ENCODE assay signal across 8 mouse cellular contexts in the genomic region with DNA sequence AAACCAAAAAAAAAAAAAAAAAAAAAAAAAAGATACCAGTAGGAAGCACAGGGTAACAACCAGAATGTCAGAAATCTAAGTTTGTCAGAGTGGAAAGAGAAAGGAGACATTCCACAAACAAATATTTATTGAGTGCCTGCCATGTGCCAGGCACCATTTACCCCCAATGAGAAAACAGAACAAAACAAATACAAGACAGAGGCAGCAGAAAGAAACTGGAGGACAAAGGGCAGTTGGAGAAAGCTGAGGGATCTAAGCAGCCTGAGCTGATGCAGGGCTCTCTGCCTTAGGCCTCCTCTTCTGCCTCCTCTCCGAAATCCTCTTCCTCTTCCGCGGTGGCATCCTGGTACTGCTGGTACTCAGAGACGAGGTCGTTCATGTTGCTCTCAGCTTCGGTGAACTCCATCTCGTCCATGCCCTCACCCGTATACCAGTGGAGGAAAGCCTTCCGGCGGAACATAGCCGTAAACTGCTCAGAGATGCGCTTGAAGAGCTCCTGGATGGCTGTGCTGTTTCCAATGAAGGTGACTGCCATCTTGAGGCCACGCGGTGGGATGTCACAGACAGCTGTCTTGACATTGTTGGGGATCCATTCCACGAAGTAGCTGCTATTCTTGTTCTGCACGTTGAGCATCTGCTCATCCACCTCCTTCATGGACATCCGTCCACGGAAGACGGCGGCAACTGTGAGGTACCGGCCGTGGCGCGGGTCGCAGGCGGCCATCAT. TPM values are rescaled to one million over a fixed set of nuclear protein-coding genes. Genes with fewer than 3 reads are reported as not detected.
DNase-seq lines count a peak whose midpoint lies in the region; ATAC-seq and TF ChIP-seq lines count a peak whose summit lies in the region.

No protein-coding gene starts in this region.

- ATAC-seq in erythroblast, adult 5-6 weeks (replicated peaks; ENCODE audit: low FRiP score, poor library complexity, severe bottlenecking) = no peak
- no peak for ATAC-seq in neural tube, embryonic 11.5 days (ENCODE audit: insufficient read depth, low FRiP score, low TSS enrichment)
- ATAC-seq in hindbrain, embryonic 12.5 days (ENCODE audit: low FRiP score) = no peak
- ATAC-seq in liver, postnatal 0 days = no peak
- no peak for ATAC-seq in granulocyte monocyte progenitor cell, adult 5-6 weeks (replicated peaks; ENCODE audit: poor library complexity, severe bottlenecking)

- DNase-seq in neural tube, embryonic 11.5 days (ENCODE audit: low spot score) = no peak
- DNase-seq in neural tube, embryonic 10.5 days (ENCODE audit: extremely low spot score, low spot score) = no peak
- DNase-seq in liver, postnatal 0 days = no peak
- DNase-seq in adrenal gland, postnatal 36 days = no peak

- H3K4me1 ChIP-seq in erythroblast, embryonic 14.5 days (ENCODE audit: control insufficient read depth) = peaks cover 74% of the 10 kb centered on the region
- H3K4me1 ChIP-seq in neural tube, embryonic 11.5 days (ENCODE audit: control insufficient read depth, insufficient read depth, low read length) = peaks cover 17% of the 10 kb centered on the region
- H3K4me1 ChIP-seq in hindbrain, embryonic 12.5 days = peaks cover 41% of the 10 kb centered on the region
- H3K4me1 ChIP-seq in liver, postnatal 0 days (ENCODE audit: insufficient read depth) = peaks cover 52% of the 10 kb centered on the region

- H3K27ac ChIP-seq in neural tube, embryonic 11.5 days (ENCODE audit: low read depth, low read length) = no peak overlapping the region
- H3K27ac ChIP-seq in hindbrain, embryonic 12.5 days = peak overlapping the region; percentile 35; the same call in 1 of the 2 replicates
- H3K27ac ChIP-seq in liver, postnatal 0 days (ENCODE audit: low read depth) = no peak overlapping the region

- 0 out of 2 replicates have a peak, but pooled peaks have one; percentile 33 for TF ChIP-seq CTCF in liver, postnatal 0 days (IDR thresholded peaks at IDR 0.05; ENCODE audit: low read depth)

- peak overlapping the region; percentile 95; the same call in 1 of the 2 replicates for H3K9ac ChIP-seq in neural tube, embryonic 11.5 days (ENCODE audit: low read length)
- H3K9ac ChIP-seq in hindbrain, embryonic 12.5 days = peak overlapping the region; percentile 97
- 0 out of 2 replicates have a peak overlapping the region, but pooled peaks have one; percentile 9 for H3K9ac ChIP-seq in liver, postnatal 0 days (replicated peaks)

- 82% methylated on average over 26 of the region's 26 CpGs for WGBS in neural tube, embryonic 11.5 days
- 79% methylated on average over 26 of the region's 26 CpGs for WGBS in hindbrain, embryonic 12.5 days
- WGBS in liver, postnatal 0 days (ENCODE audit: insufficient replicate concordance) = 76% methylated on average over 26 of the region's 26 CpGs

- peak overlapping the region; percentile 78 for H3K4me3 ChIP-seq in erythroblast, embryonic 14.5 days (replicated peaks)
- H3K4me3 ChIP-seq in neural tube, embryonic 11.5 days (ENCODE audit: low read depth, low read length) = peak overlapping the region; percentile 76
- peak overlapping the region; percentile 80 for H3K4me3 ChIP-seq in hindbrain, embryonic 12.5 days
- H3K4me3 ChIP-seq in liver, postnatal 0 days (ENCODE audit: low read depth, low read length) = peak overlapping the region; percentile 11; the same call in 1 of the 2 replicates

- H3K9me3 ChIP-seq in erythroblast, embryonic 14.5 days (ENCODE audit: control insufficient read depth, low read length) = no peaks in the 10 kb centered on the region; the same call in 1 of the 2 replicates
- H3K9me3 ChIP-seq in neural tube, embryonic 11.5 days (ENCODE audit: control insufficient read depth, low read length) = no peaks in the 10 kb centered on the region
- H3K9me3 ChIP-seq in hindbrain, embryonic 12.5 days (replicated peaks) = no peaks in the 10 kb centered on the region
- H3K9me3 ChIP-seq in liver, postnatal 0 days (ENCODE audit: low read length) = no peaks in the 10 kb centered on the region

- no peaks in the 10 kb centered on the region; the same call in 1 of the 2 replicates for H3K27me3 ChIP-seq in erythroblast, embryonic 14.5 days (ENCODE audit: control insufficient read depth)
- no peaks in the 10 kb centered on the region for H3K27me3 ChIP-seq in neural tube, embryonic 11.5 days (ENCODE audit: control insufficient read depth, insufficient read depth, low read length)
- no peaks in the 10 kb centered on the region for H3K27me3 ChIP-seq in hindbrain, embryonic 12.5 days
- H3K27me3 ChIP-seq in liver, postnatal 0 days (ENCODE audit: insufficient read depth, low read length) = no peaks in the 10 kb centered on the region

- TF ChIP-seq EP300 in liver, postnatal 0 days (IDR thresholded peaks at IDR 0.05; ENCODE audit: low read depth) = no peak

- H3K36me3 ChIP-seq in erythroblast, embryonic 14.5 days (ENCODE audit: control insufficient read depth) = peaks cover 77% of the 10 kb centered on the region
- H3K36me3 ChIP-seq in neural tube, embryonic 11.5 days (ENCODE audit: control insufficient read depth, insufficient read depth, low read length) = peaks cover 26% of the 10 kb centered on the region
- peaks cover 54% of the 10 kb centered on the region for H3K36me3 ChIP-seq in hindbrain, embryonic 12.5 days
- H3K36me3 ChIP-seq in liver, postnatal 0 days (replicated peaks; ENCODE audit: insufficient read depth, low read length) = peaks cover 49% of the 10 kb centered on the region

- peak overlapping the region; percentile 88 for H3K4me2 ChIP-seq in neural tube, embryonic 11.5 days (ENCODE audit: low read depth)
- peak overlapping the region; percentile 79 for H3K4me2 ChIP-seq in hindbrain, embryonic 12.5 days (replicated peaks)
- H3K4me2 ChIP-seq in liver, postnatal 0 days (ENCODE audit: low read depth, low read length) = peak overlapping the region; percentile 93; the same call in 1 of the 2 replicates

RNA-seq across cellular contexts. Expression of gene Tubb5, which starts 3.2 kb away (rescaled TPM):
- polyA plus RNA-seq in erythroblast, embryonic 14.5 days (2012) = 56.9 and 99.3 TPM in 2 replicates
- 243 and 249 TPM in 2 replicates for total RNA-seq in erythroblast, adult 5-6 weeks (2015; ENCODE audit: low replicate concordance)
- 216 and 335 TPM in 2 replicates for total RNA-seq in erythroblast, adult 5-6 weeks (2017; ENCODE audit: low replicate concordance)
- 1,543 and 1,545 TPM in 2 replicates for polyA plus RNA-seq in neural tube, embryonic 11.5 days (2014; fragmentation: Nextera tagmentation; extraction: Ambion mirVana)
- 1,505 and 1,511 TPM in 2 replicates for polyA plus RNA-seq in hindbrain, embryonic 12.5 days (2016; fragmentation: Nextera tagmentation; extraction: Ambion mirVana)
- 198 and 213 TPM in 2 replicates for polyA plus RNA-seq in liver, postnatal 0 days (2015; fragmentation: Nextera tagmentation; extraction: Ambion mirVana)
- 100 to 1,000 TPM; 188 to 218 TPM for total RNA-seq in adrenal gland, postnatal 36 days (2021)
- 640 and 699 TPM in 2 replicates for total RNA-seq in granulocyte monocyte progenitor cell, adult 5-6 weeks (2014; fragmentation: Nextera tagmentation)
- 874 and 1,022 TPM in 2 replicates for total RNA-seq in granulocyte monocyte progenitor cell, adult 5-6 weeks (2017)

RNA-seq across cellular contexts. Expression of gene Mdc1, which starts 6.5 kb away (rescaled TPM):
- polyA plus RNA-seq in erythroblast, embryonic 14.5 days (2012) = 0.91 and 1.1 TPM in 2 replicates
- 20.4 and 30.9 TPM in 2 replicates for total RNA-seq in erythroblast, adult 5-6 weeks (2015; ENCODE audit: low replicate concordance)
- 12.4 and 16.4 TPM in 2 replicates for total RNA-seq in erythroblast, adult 5-6 weeks (2017; ENCODE audit: low replicate concordance)
- 15.0 and 18.3 TPM in 2 replicates for polyA plus RNA-seq in neural tube, embryonic 11.5 days (2014; fragmentation: Nextera tagmentation; extraction: Ambion mirVana)
- polyA plus RNA-seq in hindbrain, embryonic 12.5 days (2016; fragmentation: Nextera tagmentation; extraction: Ambion mirVana) = 14.4 and 18.2 TPM in 2 replicates
- polyA plus RNA-seq in liver, postnatal 0 days (2015; fragmentation: Nextera tagmentation; extraction: Ambion mirVana) = 2.5 and 3.3 TPM in 2 replicates
- 10 to 100 TPM; 18.3 to 18.7 TPM for total RNA-seq in adrenal gland, postnatal 36 days (2021)
- 103 and 159 TPM in 2 replicates for total RNA-seq in granulocyte monocyte progenitor cell, adult 5-6 weeks (2014; fragmentation: Nextera tagmentation)
- 23.7 and 28.6 TPM in 2 replicates for total RNA-seq in granulocyte monocyte progenitor cell, adult 5-6 weeks (2017)

RNA-seq across cellular contexts. Expression of gene Flot1, which starts 11.8 kb away (rescaled TPM):
- 8.2 and 11.6 TPM in 2 replicates for polyA plus RNA-seq in erythroblast, embryonic 14.5 days (2012)
- 20.9 and 37.8 TPM in 2 replicates for total RNA-seq in erythroblast, adult 5-6 weeks (2015; ENCODE audit: low replicate concordance)
- 26.1 and 57.7 TPM in 2 replicates for total RNA-seq in erythroblast, adult 5-6 weeks (2017; ENCODE audit: low replicate concordance)
- polyA plus RNA-seq in neural tube, embryonic 11.5 days (2014; fragmentation: Nextera tagmentation; extraction: Ambion mirVana) = 48.5 and 52.3 TPM in 2 replicates
- polyA plus RNA-seq in hindbrain, embryonic 12.5 days (2016; fragmentation: Nextera tagmentation; extraction: Ambion mirVana) = 50.9 and 60.3 TPM in 2 replicates
- 25.9 and 31.3 TPM in 2 replicates for polyA plus RNA-seq in liver, postnatal 0 days (2015; fragmentation: Nextera tagmentation; extraction: Ambion mirVana)
- total RNA-seq in adrenal gland, postnatal 36 days (2021) = 10 to 100 TPM; 60.5 to 73.4 TPM
- total RNA-seq in granulocyte monocyte progenitor cell, adult 5-6 weeks (2014; fragmentation: Nextera tagmentation) = 66.8 and 109 TPM in 2 replicates
- 58.3 and 63.6 TPM in 2 replicates for total RNA-seq in granulocyte monocyte progenitor cell, adult 5-6 weeks (2017)

RNA-seq across cellular contexts. Expression of gene Ier3, which starts 13.4 kb away (rescaled TPM):
- 14.0 and 14.8 TPM in 2 replicates for polyA plus RNA-seq in erythroblast, embryonic 14.5 days (2012)
- total RNA-seq in erythroblast, adult 5-6 weeks (2015; ENCODE audit: low replicate concordance) = 7.5 and 11.9 TPM in 2 replicates
- total RNA-seq in erythroblast, adult 5-6 weeks (2017; ENCODE audit: low replicate concordance) = 2.1 and 8.0 TPM in 2 replicates
- 2.0 and 2.8 TPM in 2 replicates for polyA plus RNA-seq in neural tube, embryonic 11.5 days (2014; fragmentation: Nextera tagmentation; extraction: Ambion mirVana)
- 5.8 and 6.3 TPM in 2 replicates for polyA plus RNA-seq in hindbrain, embryonic 12.5 days (2016; fragmentation: Nextera tagmentation; extraction: Ambion mirVana)
- polyA plus RNA-seq in liver, postnatal 0 days (2015; fragmentation: Nextera tagmentation; extraction: Ambion mirVana) = 15.4 and 18.6 TPM in 2 replicates
- 10 to 100 TPM; 19.2 to 36.5 TPM for total RNA-seq in adrenal gland, postnatal 36 days (2021)
- 4.6 and 18.1 TPM in 2 replicates for total RNA-seq in granulocyte monocyte progenitor cell, adult 5-6 weeks (2014; fragmentation: Nextera tagmentation)
- total RNA-seq in granulocyte monocyte progenitor cell, adult 5-6 weeks (2017) = 44.3 and 53.7 TPM in 2 replicates

RNA-seq across cellular contexts. Expression of gene Nrm, which starts 26.3 kb away (rescaled TPM):
- 1.7 and 2.8 TPM in 2 replicates for polyA plus RNA-seq in erythroblast, embryonic 14.5 days (2012)
- total RNA-seq in erythroblast, adult 5-6 weeks (2015; ENCODE audit: low replicate concordance) = 12.9 and 15.0 TPM in 2 replicates
- total RNA-seq in erythroblast, adult 5-6 weeks (2017; ENCODE audit: low replicate concordance) = 3.2 and 20.0 TPM in 2 replicates
- 47.3 and 50.3 TPM in 2 replicates for polyA plus RNA-seq in neural tube, embryonic 11.5 days (2014; fragmentation: Nextera tagmentation; extraction: Ambion mirVana)
- polyA plus RNA-seq in hindbrain, embryonic 12.5 days (2016; fragmentation: Nextera tagmentation; extraction: Ambion mirVana) = 36.0 and 36.9 TPM in 2 replicates
- 15.5 and 15.8 TPM in 2 replicates for polyA plus RNA-seq in liver, postnatal 0 days (2015; fragmentation: Nextera tagmentation; extraction: Ambion mirVana)
- 1 to 10 TPM; 6.7 to 7.5 TPM for total RNA-seq in adrenal gland, postnatal 36 days (2021)
- 66.8 and 88.9 TPM in 2 replicates for total RNA-seq in granulocyte monocyte progenitor cell, adult 5-6 weeks (2014; fragmentation: Nextera tagmentation)
- 41.5 and 46.0 TPM in 2 replicates for total RNA-seq in granulocyte monocyte progenitor cell, adult 5-6 weeks (2017)

Comparison
In these comparisons a context has a peak if more than half of its experiments do, and no peak if none do; other contexts are left out.
1. H3K4me3 ChIP-seq: peak in every context shown above with its lines; median percentile 80 in hindbrain, embryonic 12.5 days; 78 in erythroblast, embryonic 14.5 days; 76 in neural tube, embryonic 11.5 days; 11 in liver, postnatal 0 days.
2. H3K9ac ChIP-seq: peak in every context shown above with its lines; median percentile 97 in hindbrain, embryonic 12.5 days; 95 in neural tube, embryonic 11.5 days; 9 in liver, postnatal 0 days.